Mouse (Mus musculus): ENCODE measurements at regions not wholly inside any gene's neighbourhood (a gene's known extent, or its start where the extent isn't known, plus 50 kb on each side); places are given as distances from the start of the nearest gene placed in this dataset.

GRCm38 (mm10) chr10:24357636-24358035 is 134.3 kb downstream of the Moxd1 start:
- Histone ChIP-seq H3K9ac (ENCODE audit: low read depth, low read length) (no peak overlapping the region), H3K27me3 (replicated peaks; ENCODE audit: control insufficient read depth, insufficient read depth, low read length) (no peaks in the 10 kb centered on the region), H3K4me3 (ENCODE audit: low read depth, low read length) (no peak overlapping the region), H3K36me3 (ENCODE audit: control insufficient read depth, insufficient read depth) (no peaks in the 10 kb centered on the region), H3K27ac (ENCODE audit: low read depth, low read length) (no peak overlapping the region), H3K4me2 (replicated peaks; ENCODE audit: low read depth) (no peak overlapping the region), H3K4me1 (replicated peaks; ENCODE audit: control insufficient read depth, insufficient read depth, low read length) (no peaks in the 10 kb centered on the region), H3K9me3 (ENCODE audit: control insufficient read depth) (no peaks in the 10 kb centered on the region)
- 16% methylated on average over 3 of the region's 3 CpGs for WGBS
- no peak for TF ChIP-seq CTCF (IDR thresholded peaks at IDR 0.05; ENCODE audit: low read depth)
- ATAC-seq: no peak

- Histone ChIP-seq H3K4me2 (replicated peaks; ENCODE audit: low read depth) (no peak overlapping the region), H3K9ac (ENCODE audit: low read depth, low read length) (no peak overlapping the region), H3K4me3 (ENCODE audit: low read depth, low read length) (no peak overlapping the region), H3K27me3 (replicated peaks; ENCODE audit: control insufficient read depth, insufficient read depth, low read length) (no peaks in the 10 kb centered on the region), H3K4me1 (replicated peaks; ENCODE audit: control insufficient read depth, insufficient read depth, low read length) (no peaks in the 10 kb centered on the region), H3K9me3 (ENCODE audit: control insufficient read depth) (no peaks in the 10 kb centered on the region), H3K27ac (ENCODE audit: low read depth, low read length) (no peak overlapping the region), H3K36me3 (ENCODE audit: control insufficient read depth, insufficient read depth) (no peaks in the 10 kb centered on the region)
- no peak for TF ChIP-seq CTCF (IDR thresholded peaks at IDR 0.05; ENCODE audit: low read depth)
- no peak for ATAC-seq
- WGBS: 74% methylated on average over 3 of the region's 3 CpGs
Observed at GRCm38 (mm10) chr10:24361424-24361823, 138.1 kb downstream of the Moxd1 start.

- no peak for ATAC-seq
- H3K4me3 ChIP-seq (ENCODE audit: low read depth, low read length): no peak overlapping the region
- no peaks in the 10 kb centered on the region for H3K4me1 ChIP-seq (replicated peaks; ENCODE audit: control insufficient read depth, insufficient read depth, low read length)
- H3K9ac ChIP-seq (ENCODE audit: low read depth, low read length): no peak overlapping the region
- no peaks in the 10 kb centered on the region for H3K36me3 ChIP-seq (ENCODE audit: control insufficient read depth, insufficient read depth)
- WGBS: 77% methylated on average over 5 of the region's 5 CpGs
- no peaks in the 10 kb centered on the region for H3K27me3 ChIP-seq (replicated peaks; ENCODE audit: control insufficient read depth, insufficient read depth, low read length)
- H3K9me3 ChIP-seq (ENCODE audit: control insufficient read depth): no peaks in the 10 kb centered on the region
- TF ChIP-seq CTCF (IDR thresholded peaks at IDR 0.05; ENCODE audit: low read depth): no peak
- no peak overlapping the region for H3K4me2 ChIP-seq (replicated peaks; ENCODE audit: low read depth)
- H3K27ac ChIP-seq (ENCODE audit: low read depth, low read length): no peak overlapping the region
Observed at GRCm38 (mm10) chr10:24365369-24365768, 142.1 kb downstream of the Moxd1 start.

- H3K9me3 ChIP-seq (ENCODE audit: control insufficient read depth): no peaks in the 10 kb centered on the region
- WGBS: 86% methylated on average over 5 of the region's 5 CpGs
Observed at GRCm38 (mm10) chr10:24367010-24367409, 143.7 kb downstream of the Moxd1 start.

GRCm38 (mm10) chr10:24373957-24374356 is 150.6 kb downstream of the Moxd1 start:
- WGBS: 65% methylated on average over 6 of the region's 6 CpGs
- Histone ChIP-seq H3K4me1 (replicated peaks; ENCODE audit: control insufficient read depth, insufficient read depth, low read length) (no peaks in the 10 kb centered on the region), H3K4me3 (ENCODE audit: low read depth, low read length) (no peak overlapping the region), H3K9me3 (ENCODE audit: control insufficient read depth) (no peaks in the 10 kb centered on the region), H3K27ac (ENCODE audit: low read depth, low read length) (no peak overlapping the region), H3K36me3 (ENCODE audit: control insufficient read depth, insufficient read depth) (no peaks in the 10 kb centered on the region), H3K9ac (ENCODE audit: low read depth, low read length) (no peak overlapping the region), H3K27me3 (replicated peaks; ENCODE audit: control insufficient read depth, insufficient read depth, low read length) (no peaks in the 10 kb centered on the region), H3K4me2 (replicated peaks; ENCODE audit: low read depth) (no peak overlapping the region)
- TF ChIP-seq CTCF (IDR thresholded peaks at IDR 0.05; ENCODE audit: low read depth): no peak
- no peak for ATAC-seq

More at GRCm38 (mm10) chr10:24367010-24367409, 143.7 kb downstream of the Moxd1 start:
- ATAC-seq: no peak
- Histone ChIP-seq H3K36me3 (ENCODE audit: control insufficient read depth, insufficient read depth) (no peaks in the 10 kb centered on the region), H3K4me3 (ENCODE audit: low read depth, low read length) (no peak overlapping the region), H3K9ac (ENCODE audit: low read depth, low read length) (no peak overlapping the region), H3K27ac (ENCODE audit: low read depth, low read length) (no peak overlapping the region), H3K4me2 (replicated peaks; ENCODE audit: low read depth) (no peak overlapping the region), H3K4me1 (replicated peaks; ENCODE audit: control insufficient read depth, insufficient read depth, low read length) (no peaks in the 10 kb centered on the region), H3K27me3 (replicated peaks; ENCODE audit: control insufficient read depth, insufficient read depth, low read length) (no peaks in the 10 kb centered on the region)
- TF ChIP-seq CTCF (IDR thresholded peaks at IDR 0.05; ENCODE audit: low read depth): no peak

GRCm38 (mm10) chr10:24379291-24379690 is 156.0 kb downstream of the Moxd1 start:
- ATAC-seq: no peak
- no peak overlapping the region for H3K4me3 ChIP-seq (ENCODE audit: low read depth, low read length)
- H3K36me3 ChIP-seq (ENCODE audit: control insufficient read depth, insufficient read depth): no peaks in the 10 kb centered on the region
- no peaks in the 10 kb centered on the region for H3K9me3 ChIP-seq (ENCODE audit: control insufficient read depth)
- no peak overlapping the region for H3K27ac ChIP-seq (ENCODE audit: low read depth, low read length)
- TF ChIP-seq CTCF (IDR thresholded peaks at IDR 0.05; ENCODE audit: low read depth): no peak
- no peaks in the 10 kb centered on the region for H3K4me1 ChIP-seq (replicated peaks; ENCODE audit: control insufficient read depth, insufficient read depth, low read length)
- WGBS: 65% methylated on average over 5 of the region's 5 CpGs
- no peak overlapping the region for H3K9ac ChIP-seq (ENCODE audit: low read depth, low read length)
- H3K4me2 ChIP-seq (replicated peaks; ENCODE audit: low read depth): no peak overlapping the region
- no peaks in the 10 kb centered on the region for H3K27me3 ChIP-seq (replicated peaks; ENCODE audit: control insufficient read depth, insufficient read depth, low read length)
